Mouse (Mus musculus) gastrocnemius, adult 8-10 months (tissue): ENCODE results near the gene 4930432M17Rik. TPM values are rescaled to one million over a fixed set of nuclear protein-coding genes. Genes with fewer than 3 reads are reported as not detected.

Experiments
- total RNA-seq, 4 experiments: library from RNA; stranded (reverse); gene quantifications; 2 replicates each; pipeline ENCODE4 v1.2.4; 2022

4930432M17Rik gene
- total RNA-seq, 4 experiments from 2014 or later = not detected

Other genes with a start within 250 kb of the 4930432M17Rik start
- 10 to 100 TPM in 3 of 4 experiments, 1 to 10 TPM in 1; 8.6 to 14.3 (median 11.1) TPM for gene Cnn3, start 244.3 kb upstream of the 4930432M17Rik start, total RNA-seq
- gene Slc44a3, start 138.4 kb upstream of the 4930432M17Rik start, total RNA-seq = under 1 TPM in 1 of 4 experiments, not detected in 3; 0.34 TPM
- gene F3, start 52.8 kb downstream of the 4930432M17Rik start, total RNA-seq = 1 to 10 TPM; 2.9 to 4.3 (median 3.6) TPM
- gene Abcd3, start 144.5 kb downstream of the 4930432M17Rik start, total RNA-seq = 10 to 100 TPM; 33.2 to 39.3 (median 34.6) TPM